Mouse (Mus musculus): ENCODE data around the gene Gm4737. TPM values are rescaled to one million over a fixed set of nuclear protein-coding genes. Genes with fewer than 3 reads are reported as not detected.

Gene Gm4737
- 9.0 TPM for polyA plus RNA-seq (2014; fragmentation: Illumina TruSeq; extraction: RNeasy Lipid Tissue Mini Kit (QIAGEN cat#74804); ENCODE audit: low replicate concordance)

DNA sequence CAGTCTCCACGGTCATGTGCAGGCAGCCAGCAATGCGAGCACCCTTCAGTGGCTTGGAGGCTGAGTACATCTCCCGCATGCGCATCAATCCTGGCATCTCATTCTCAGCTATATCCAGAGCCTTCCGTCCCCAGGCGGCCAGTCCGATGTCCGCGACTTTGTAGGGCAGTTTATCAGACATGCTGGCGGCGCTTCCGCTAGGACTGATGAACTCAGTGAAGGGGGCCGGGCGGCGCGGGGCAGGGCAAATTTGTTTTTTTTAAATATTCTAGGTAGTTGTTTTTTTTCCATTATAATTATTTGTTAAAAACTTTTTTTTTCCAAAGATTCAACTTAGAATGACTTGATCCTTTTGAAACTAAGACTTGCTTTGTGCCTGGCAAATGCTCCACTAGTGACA is at the start of gene Gm4737:
Gene Gm4737 (minus strand): TSS at position 246 of the 400 bp plus-strand sequence.

DNA sequence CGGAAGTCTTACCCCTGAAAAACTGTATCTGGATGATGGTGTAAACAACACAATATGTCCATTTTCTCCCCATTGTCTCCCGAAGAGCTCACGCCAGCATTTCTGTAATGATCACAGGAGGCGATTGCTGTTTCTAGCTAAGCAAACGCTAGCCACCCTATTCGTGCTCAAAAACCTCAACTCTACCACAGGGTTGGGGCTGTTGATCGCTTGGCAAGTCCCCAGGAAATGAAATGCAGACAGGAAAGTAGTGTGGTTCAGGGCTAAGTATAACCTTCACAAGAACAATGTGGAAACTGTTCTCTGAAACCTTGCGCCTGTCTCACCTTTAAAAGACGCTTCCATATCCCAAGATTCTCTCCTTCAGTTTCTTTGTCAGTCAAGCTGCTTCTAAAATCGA is 34.9 kb downstream of the Gm4737 start, which contains the start of gene Cd96:
Gene Cd96 (minus strand): TSS at position 232 of the 400 bp plus-strand sequence.

Other genes starting within 250 kb of the Gm4737 start
- gene Phldb2, start 201.5 kb downstream of the Gm4737 start, polyA plus RNA-seq (2014; fragmentation: Illumina TruSeq; extraction: RNeasy Lipid Tissue Mini Kit (QIAGEN cat#74804); ENCODE audit: low replicate concordance): 15.1 TPM
- gene Plcxd2, start 144.9 kb downstream of the Gm4737 start, polyA plus RNA-seq (2014; fragmentation: Illumina TruSeq; extraction: RNeasy Lipid Tissue Mini Kit (QIAGEN cat#74804); ENCODE audit: low replicate concordance): 19.9 TPM
- gene Cd96, start 34.8 kb downstream of the Gm4737 start, polyA plus RNA-seq (2014; fragmentation: Illumina TruSeq; extraction: RNeasy Lipid Tissue Mini Kit (QIAGEN cat#74804); ENCODE audit: low replicate concordance): 11.2 TPM

Data from small intestine, adult 10 weeks (tissue).